Mouse (Mus musculus): ENCODE results near the gene Rffl.

Rffl gene

DNA sequence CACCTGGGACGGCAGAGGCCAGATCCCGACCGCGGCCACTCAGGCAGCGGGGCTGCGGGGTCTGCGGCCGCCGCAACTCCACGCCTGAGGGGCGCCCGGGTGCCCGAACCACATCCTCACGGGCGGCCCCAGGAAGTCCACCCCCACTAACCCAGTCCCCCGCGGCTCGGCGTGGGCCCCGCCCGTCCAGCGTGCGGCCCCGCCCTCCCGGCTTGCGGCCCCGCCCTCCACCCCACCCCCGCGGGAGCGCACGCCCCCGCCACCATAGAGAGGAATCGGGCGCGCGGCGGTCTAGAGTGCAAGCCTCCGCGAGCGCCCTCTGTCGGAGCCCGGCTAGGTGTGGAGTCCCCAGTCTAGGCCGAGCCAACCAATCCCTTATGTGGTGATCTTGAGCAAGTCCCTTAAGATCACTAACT lies at the start of gene Rffl:
Gene Rffl (minus strand): TSS at position 180 of the 416 bp plus-strand sequence.
- in situ Hi-C loops (cut with MboI; ENCODE audit: unreplicated experiment in 2 of 2): no loop called here

DNA sequence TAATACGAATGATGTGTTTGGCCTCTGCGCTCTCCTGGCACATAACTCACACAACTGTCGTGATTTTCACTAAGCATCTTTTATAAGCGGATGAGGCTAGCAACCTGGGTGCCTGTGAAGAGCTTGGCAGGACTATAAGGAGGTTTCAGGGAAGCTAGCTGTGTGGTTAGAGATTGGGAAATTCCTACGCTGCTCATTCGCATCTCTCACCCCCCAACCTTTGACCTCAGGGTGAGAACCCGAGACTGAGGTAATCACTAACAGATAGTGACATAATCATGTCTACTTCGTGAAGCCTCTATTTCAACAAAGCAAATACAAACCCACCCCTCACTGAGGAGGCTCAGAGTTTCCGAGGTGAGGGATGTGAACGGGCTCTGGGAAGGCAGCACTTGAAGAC lies 49.8 kb upstream of the Rffl start:
- in situ Hi-C loops (cut with MboI; ENCODE audit: unreplicated experiment in 2 of 2): loop anchor here (10.0 to 25.0 kb wide), 2 partner anchors 114 to 267 kb away; partner anchors contain the start of genes Slfn3 (in 2 of the 2) and Slfn4 (in 2 of the 2)

DNA sequence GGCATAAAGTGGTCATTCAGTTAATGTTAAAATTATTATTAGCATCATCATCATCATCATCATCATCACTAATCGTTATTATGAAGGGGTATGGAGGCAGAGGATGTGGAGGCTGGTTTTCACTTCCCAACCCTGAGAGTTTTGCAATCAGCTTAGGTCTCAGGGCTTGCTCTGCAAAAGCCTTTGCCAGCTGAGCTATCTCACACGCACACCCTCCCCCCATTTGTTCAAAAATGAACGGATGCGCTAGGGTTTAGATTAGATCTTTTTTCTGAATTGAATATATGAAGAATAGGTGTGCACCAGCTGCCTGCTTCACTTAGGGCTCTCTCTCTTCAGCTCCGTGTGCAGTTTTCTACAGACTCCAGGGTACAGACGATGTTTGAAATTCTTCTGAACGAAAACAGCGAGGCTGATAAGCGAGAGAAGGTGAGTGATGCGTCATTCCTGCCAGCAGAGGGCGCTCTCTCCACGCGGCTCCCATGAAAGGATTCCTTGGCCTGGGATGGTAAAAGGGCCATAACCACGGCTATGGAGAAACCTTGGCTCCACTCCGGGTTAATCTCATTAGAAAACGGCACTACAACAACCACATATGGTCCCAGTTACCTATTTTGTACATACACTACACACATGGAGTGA lies 43.8 kb upstream of the Rffl start:
- in situ Hi-C loops (cut with MboI; ENCODE audit: unreplicated experiment in 2 of 2): loop anchor here (5.0 to 25.0 kb wide), 5 partner anchors 42 to 507 kb away; partner anchors contain the start of genes Slfn3 (in 2 of the 2) and Slfn4 (in 2 of the 2)

DNA sequence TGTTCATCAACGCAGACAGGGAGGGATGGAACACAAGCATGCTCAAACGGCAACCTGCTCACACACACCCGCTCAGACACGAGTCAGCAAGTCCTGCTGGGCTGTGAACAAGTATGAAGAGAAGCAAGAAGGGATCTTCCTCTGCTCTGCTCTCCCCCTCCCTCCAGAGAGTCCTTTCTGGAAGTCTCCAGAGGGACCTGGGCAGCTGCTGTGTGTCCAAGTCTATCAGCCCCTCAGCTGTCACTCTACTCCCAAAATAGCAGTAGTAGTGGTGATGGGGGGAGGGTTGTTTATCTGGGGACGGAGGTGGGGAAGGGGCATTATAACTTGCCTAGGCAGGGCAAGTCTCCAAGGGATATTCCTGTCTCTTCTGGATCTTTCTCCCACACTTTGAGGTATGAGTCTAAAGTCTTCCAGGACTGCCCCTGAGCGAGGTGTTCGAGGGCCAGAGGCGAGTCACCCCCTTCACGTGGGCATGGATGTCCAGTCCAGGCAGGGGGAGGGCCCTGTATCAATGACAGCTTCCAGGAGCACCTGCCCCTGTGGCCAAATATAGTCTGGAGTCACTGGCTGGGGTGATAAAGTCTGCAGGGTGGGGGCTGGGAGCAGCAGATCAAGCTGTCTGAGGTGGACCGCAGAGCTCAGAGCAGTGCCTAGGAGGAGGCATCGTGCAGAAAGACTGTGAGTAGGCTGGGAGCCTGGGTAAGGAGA lies 39.8 kb upstream of the Rffl start:
- in situ Hi-C loops (cut with MboI; ENCODE audit: unreplicated experiment in 2 of 2): loop anchor here (5.0 to 25.0 kb wide), 3 partner anchors 124 to 511 kb away; partner anchors contain the start of genes Slfn3 (in 2 of the 2) and Slfn4 (in 2 of the 2)

DNA sequence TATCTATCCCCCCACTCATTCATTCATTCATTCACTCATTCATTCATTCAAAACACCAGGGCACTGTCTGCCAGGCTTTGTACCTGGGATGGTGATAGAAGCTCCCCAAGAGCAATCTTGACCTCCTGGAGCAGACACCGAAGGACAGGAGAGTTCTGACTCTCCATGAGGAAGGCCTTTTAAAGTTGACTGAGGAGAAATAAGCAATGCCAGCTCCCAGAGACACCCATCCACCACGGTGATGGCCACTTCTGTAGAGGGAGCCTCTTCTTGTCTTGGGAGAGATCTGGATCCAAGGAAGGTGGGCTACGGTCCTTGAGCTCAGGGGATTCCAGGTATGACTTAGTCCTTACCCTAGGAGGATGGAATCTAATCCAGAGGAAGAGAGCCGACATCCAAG lies 39.2 kb upstream of the Rffl start, which contains the start of gene Unc45b:
Gene Unc45b (plus strand): TSS at position 301 of the 400 bp plus-strand sequence.
- in situ Hi-C loops (cut with MboI; ENCODE audit: unreplicated experiment in 2 of 2): loop anchor here (5.0 to 25.0 kb wide), 3 partner anchors 125 to 512 kb away; partner anchors contain the start of genes Slfn3 (in 2 of the 2) and Slfn4 (in 2 of the 2)

DNA sequence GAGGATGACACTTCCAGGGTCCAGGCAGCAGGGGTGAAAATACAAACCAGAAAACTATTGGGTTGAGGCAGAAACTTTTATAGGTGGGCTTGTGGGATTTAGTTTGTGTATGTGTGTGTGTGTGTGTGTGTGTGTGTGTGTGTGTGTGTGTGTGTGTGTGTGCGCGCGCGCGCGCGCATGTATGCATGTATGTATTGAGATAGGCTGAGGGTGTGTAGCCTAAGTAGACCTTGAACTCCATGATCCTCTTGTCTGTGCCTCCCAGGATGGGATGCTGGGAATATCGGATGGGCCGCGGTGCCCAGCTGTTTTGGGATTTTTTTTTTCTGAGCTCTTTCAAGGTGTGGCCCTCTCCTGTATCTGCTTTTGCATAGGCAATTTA lies 37.6 kb upstream of the Rffl start:
- in situ Hi-C loops (cut with MboI; ENCODE audit: unreplicated experiment in 2 of 2): loop anchor here (25.0 kb wide), 1 partner anchor 279 kb away; the partner anchor contains the start of genes Slfn3 (in 2 of the 2) and Slfn4 (in 2 of the 2)

DNA sequence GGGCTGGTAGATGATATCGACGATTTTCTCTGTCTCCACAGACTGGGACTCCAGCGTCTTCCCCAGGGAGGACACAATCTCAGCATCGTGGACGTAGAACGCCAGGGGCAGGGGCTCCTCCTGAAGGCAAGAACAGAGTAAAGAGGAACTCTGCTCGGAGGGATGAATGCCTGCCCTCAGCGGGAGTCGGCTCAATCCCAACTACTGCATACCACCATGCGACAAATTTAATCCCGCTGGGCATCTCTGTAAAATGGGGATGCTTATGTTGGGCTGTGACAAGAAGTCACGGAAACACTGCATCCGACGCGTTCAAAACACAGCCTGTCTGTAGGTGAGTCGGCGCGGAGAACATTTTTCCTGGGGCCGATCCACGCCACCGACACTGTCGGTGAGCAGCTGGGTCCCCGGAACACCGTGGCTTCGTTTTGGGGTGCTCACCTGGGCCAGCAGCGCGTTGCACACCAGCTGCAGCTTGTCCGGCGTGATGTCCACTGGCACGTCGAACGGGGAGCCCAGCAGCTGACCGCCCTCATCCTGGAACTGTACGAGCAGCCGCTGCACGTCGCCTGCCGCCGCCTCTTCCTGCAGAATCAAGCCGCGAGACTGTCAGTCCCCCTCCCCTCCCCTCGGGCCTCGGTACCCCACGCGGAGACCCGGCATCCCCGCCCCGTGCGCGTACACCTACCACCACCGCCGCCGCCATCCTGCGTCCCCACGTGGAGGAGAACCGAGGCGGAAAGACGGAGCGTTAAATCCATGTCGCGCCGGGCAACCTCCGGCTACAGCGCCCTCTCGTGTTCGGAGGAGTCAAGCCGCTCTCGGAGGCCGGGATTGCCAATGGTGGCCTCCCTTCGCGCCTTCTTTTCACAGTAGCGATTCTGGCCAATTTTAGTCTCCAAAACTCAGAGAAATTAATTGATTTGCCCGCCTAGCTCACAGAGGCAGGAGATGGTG lies 36.9 kb upstream of the Rffl start, which contains the start of gene Nle1:
Gene Nle1 (minus strand): TSS at position 761 of the 957 bp plus-strand sequence.
- in situ Hi-C loops (cut with MboI; ENCODE audit: unreplicated experiment in 2 of 2): loop anchor here (25.0 kb wide), 1 partner anchor 279 kb away; the partner anchor contains the start of genes Slfn3 (in 2 of the 2) and Slfn4 (in 2 of the 2)

DNA sequence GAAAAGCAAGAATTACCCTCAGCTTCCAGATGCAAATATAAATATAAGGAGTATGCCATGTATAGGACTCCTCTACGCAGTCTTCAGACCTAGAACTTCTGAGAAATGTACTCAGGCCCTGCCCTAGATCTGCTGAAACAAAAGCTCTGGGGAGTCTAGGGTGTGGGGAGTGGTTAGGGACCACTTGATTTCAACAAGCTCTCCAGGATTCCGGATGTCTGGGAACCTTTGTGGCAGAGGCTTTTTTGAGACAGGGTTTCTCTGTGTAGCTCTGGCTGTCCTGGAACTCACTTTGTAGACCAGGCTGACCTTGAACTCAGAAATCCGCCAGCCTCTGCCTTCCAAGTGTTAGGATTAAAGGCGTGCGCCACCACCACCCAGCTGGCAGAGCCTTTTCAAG lies 34.8 kb upstream of the Rffl start:
- in situ Hi-C loops (cut with MboI; ENCODE audit: unreplicated experiment in 2 of 2): loop anchor here (25.0 kb wide), 1 partner anchor 281 kb away; the partner anchor contains the start of genes Slfn3 (in 2 of the 2) and Slfn4 (in 2 of the 2)

DNA sequence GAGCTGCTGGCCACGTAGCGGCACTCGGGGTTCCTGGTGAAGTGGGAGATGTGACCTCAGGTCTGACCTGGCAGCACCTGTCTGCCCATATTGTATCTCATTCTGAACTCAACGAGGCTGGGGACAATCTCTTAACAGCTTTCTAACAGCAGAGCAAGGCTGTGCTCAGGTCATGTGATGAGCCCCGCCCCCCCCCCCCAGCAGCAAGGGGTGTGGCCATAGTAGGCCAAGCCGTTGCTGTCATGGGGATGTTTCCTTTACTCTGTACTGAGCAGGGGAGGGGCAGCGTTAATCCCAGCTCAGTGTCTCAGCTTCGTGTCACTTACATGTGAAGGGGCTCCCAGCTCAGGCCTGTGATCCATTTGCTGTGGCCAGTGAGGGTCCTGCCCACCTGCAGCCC lies 33.9 kb upstream of the Rffl start:
- in situ Hi-C loops (cut with MboI; ENCODE audit: unreplicated experiment in 2 of 2): loop anchor here (25.0 kb wide), 1 partner anchor 282 kb away; the partner anchor contains the start of genes Slfn3 (in 2 of the 2) and Slfn4 (in 2 of the 2)

DNA sequence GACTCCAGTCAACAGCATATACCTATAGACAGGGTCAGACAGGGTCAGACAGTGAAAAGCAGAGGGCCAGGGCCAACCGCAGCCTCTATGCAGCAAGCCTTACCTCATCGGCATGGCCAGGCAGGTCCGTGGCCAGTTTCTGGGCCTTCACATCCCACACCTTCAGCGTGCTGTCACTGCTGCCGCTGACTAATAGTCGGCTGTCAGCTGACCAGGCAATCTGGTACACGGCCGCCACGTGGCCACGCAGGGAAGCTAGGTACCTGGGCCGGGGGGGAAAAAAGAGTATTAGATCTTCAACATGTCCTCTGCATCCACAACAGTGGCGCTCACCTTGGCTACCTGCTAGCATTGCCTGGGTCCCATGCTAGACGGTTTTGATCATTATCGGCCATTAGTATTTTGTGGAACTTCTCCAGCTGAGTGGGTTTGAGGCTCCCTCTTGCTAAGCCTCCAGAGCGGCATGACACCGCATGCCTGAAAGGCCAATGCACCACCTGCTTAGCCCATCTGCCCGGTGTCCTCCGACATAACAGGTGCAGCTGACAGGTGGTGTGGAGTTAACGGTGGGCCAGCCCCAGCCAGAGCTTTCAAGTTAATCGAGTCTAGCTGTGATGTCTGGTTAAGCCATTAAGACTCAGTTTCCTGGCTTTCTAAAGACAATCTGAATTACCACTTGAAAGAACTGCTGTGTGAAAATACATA lies 30.7 kb upstream of the Rffl start:
- in situ Hi-C loops (cut with MboI; ENCODE audit: unreplicated experiment in 2 of 2): loop anchor here (25.0 kb wide), 1 partner anchor 286 kb away; the partner anchor contains the start of genes Slfn3 (in 2 of the 2) and Slfn4 (in 2 of the 2)

DNA sequence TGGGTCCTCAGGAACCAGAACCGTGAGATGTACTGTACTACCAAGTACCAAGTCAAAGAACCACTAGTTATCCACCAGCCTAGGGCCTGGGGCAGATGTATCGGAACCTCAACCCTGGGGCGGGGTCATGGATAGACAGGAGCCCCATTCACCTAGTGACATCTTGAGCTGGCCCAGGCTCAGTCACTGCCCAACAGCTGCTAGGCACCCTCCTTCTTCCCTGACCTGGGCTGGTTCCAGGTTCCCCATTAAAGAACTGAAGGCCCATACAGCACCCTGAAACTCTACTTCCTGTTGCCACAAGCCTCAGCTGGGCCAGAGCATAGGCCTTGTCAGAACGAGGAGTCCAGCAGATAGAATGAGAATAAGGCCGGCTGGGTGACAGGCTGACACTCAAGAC lies 28.7 kb upstream of the Rffl start:
- in situ Hi-C loops (cut with MboI; ENCODE audit: unreplicated experiment in 2 of 2): loop anchor here (10.0 to 25.0 kb wide), 5 partner anchors 285 to 1262 kb away; partner anchors contain the start of genes Slfn3 (in 2 of the 2), Slfn4 (in 2 of the 2) and Tmem132e (in 1 of the 2)

DNA sequence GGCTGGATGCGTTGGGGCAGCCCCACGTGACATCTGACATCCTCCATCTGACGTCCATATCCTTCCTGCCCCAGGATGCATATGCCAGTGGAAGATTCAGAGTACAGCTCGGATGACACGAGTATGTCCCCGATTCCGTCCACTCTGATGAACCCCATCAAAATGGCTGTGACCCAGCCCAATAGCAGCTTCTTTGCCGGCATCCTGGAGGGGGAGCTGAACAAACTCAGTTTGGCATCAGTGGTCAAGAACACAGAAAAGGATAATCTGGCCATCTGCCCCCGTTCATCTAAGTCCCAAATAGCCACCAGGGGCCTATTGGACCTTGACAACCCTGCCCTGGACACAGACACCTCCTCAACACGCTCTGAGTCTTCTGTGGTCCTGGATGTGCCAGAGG lies 26.5 kb upstream of the Rffl start:
- in situ Hi-C loops (cut with MboI; ENCODE audit: unreplicated experiment in 2 of 2): loop anchor here (10.0 to 25.0 kb wide), 4 partner anchors 283 to 1260 kb away; partner anchors contain the start of gene Tmem132e (in 1 of the 2)

DNA sequence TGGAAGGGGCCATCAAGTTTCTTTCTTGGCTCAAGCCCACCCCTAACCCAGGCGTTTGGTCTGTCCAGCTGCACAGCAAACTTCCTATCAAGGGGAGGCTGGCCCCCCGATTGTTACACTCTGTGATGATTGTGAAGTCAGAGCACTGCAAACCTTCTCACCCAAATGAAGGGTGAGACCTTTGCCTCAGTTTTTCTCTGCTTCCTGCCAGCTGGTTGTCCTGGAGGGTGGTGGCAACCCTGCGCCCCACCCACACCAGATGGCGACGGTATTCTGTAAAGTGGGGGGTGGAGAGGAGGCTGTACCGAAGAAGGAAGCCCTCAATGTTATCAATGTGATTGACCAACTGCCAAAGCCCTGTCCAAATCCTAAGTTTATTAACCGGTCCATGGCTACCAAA lies 20.9 kb upstream of the Rffl start, which contains the start of gene Fndc8:
Gene Fndc8 (plus strand): TSS at position 189 of the 400 bp plus-strand sequence.
- in situ Hi-C loops (cut with MboI; ENCODE audit: unreplicated experiment in 2 of 2): loop anchor here (5.0 to 25.0 kb wide), 5 partner anchors 277 to 1255 kb away; partner anchors contain the start of gene Tmem132e (in 1 of the 2)

DNA sequence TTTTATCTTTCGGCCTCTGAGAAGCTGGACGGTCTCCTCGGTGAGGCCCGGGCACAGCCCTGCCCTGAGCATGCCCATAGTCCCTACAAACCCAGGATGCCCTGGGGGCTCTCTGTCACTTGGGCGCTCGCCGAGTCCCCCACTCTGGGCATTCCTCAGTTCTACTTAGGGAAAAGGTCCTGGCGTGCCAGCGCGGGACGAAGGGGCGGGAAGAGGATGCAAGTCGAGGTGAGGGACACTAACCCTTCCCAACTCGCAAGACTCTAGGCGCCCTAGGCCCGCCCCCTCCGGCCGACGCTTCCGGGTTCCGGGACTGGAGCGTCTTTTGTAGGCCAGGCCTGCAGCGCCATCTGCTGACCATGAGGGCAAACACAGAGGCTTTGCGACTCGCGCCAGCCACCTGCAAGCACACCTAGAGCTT lies 19.3 kb upstream of the Rffl start, which contains the start of gene Rad51d:
Gene Rad51d (minus strand): TSS at position 273 of the 421 bp plus-strand sequence.
- in situ Hi-C loops (cut with MboI; ENCODE audit: unreplicated experiment in 2 of 2): loop anchor here (5.0 to 25.0 kb wide), 5 partner anchors 276 to 1253 kb away; partner anchors contain the start of gene Tmem132e (in 1 of the 2)

DNA sequence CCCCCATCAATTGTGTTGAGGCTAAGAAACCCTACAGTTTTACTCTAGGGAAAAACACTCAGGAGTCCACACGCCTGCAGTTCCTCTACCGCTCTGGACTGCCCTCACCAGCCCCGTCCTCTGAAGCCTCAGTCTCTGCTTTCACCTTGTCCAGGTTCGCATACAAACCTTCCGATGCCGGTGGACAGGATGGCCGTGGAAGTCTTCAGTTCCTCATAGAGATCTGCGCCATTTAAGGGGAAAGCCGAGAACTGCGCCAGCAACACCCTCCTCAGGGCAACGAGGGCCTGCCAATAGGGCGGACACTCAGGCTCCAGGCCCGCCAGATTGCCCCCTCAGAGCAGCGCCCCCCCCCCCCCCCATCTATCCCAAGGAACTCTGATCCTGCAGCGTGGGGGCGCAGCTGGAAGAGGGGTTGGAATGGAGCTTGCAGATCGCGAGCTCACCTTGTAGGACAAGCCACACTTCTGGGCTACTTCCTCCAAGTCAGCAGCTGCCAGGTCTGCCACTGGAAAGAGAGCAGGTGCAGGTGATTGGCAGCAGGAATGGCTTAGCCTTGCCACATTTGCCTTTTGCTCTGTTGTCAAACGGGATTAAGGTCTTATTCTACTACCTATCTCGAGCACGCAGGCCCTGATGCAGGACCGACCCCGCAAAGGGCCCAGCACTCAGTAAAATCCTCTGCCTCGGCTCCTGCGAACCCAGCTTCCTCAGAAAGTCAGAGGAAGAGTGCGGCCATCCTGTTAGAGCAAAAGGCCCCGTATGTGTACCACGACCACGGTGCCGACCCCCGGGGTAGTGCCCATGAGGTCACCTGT lies 18.7 kb upstream of the Rffl start:
- in situ Hi-C loops (cut with MboI; ENCODE audit: unreplicated experiment in 2 of 2): loop anchor here (5.0 to 25.0 kb wide), 10 partner anchors 72 to 1255 kb away; partner anchors contain the start of gene Tmem132e (in 1 of the 2)

DNA sequence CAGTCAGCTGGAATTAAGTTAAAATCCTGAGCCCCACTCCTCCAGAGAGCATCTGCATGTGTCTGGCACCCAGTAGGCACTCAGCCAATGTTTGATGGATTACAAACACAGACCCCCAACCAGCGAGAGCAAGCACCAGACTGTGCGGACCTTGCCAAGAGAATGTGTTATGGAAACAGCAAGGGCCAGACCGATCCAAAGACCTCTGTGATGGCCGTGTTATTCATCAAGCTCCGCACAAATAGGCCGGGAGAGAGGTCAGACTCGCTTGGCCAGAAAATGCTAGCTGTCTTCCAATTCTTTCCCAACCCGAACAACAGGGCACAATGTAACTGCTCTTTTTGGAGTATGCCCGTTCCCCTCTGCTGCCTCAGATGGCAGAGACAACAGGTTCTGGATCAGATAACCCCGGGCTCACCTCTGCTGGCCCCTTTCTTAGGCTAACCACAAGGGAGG lies 17.5 kb upstream of the Rffl start:
- in situ Hi-C loops (cut with MboI; ENCODE audit: unreplicated experiment in 2 of 2): loop anchor here (5.0 to 25.0 kb wide), 8 partner anchors 71 to 1254 kb away; partner anchors contain the start of gene Tmem132e (in 1 of the 2)

DNA sequence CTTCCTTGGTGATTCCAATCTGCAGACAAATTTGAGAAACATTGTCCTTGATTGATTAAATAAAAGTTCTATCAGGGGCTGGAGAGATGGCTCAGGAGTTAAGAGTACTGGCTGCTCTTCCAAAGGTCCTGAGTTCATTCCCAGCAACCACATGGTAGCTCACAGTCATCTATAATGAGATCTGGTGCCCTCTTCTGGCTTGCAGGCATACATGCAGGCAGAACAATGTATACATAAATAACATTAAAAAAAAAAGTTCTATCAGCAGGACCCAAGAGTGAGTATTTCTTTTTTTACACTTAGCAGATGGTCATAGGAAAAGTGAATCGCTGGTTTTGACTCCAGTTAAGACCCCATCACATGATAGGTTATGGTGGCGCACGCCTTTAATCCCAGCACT lies 15.5 kb upstream of the Rffl start:
- in situ Hi-C loops (cut with MboI; ENCODE audit: unreplicated experiment in 2 of 2): loop anchor here (5.0 to 25.0 kb wide), 8 partner anchors 69 to 1252 kb away; partner anchors contain the start of gene Tmem132e (in 1 of the 2)

All from v-Abl transformed pro-B cells (cell line).